Mouse (Mus musculus) kidney, postnatal 0 days (tissue): Measurements from ENCODE around the gene Pou2f1. TPM values are rescaled to one million over a fixed set of nuclear protein-coding genes. Genes with fewer than 3 reads are reported as not detected.

Experiments
- ATAC-seq: fragments of 200-750 bp; cut with Nextera tagmentation; replicated peaks from 2 replicates; pipeline ENCODE4 v1.8.0; 2017; ENCODE audit warnings: low read depth, moderate number of reproducible peaks, moderate TSS enrichment, moderate library complexity; ENCODE audit not compliant: low FRiP score
- DNase-seq: peaks from one replicate; pipeline ENCODE4 v3.0.0-alpha.2; 2016; ENCODE audit warnings: low spot score
- H3K27ac ChIP-seq: fragments of 300-500 bp; sonication (generic); 2 replicates; pipeline ENCODE4 v1.5.1; 2014; ENCODE audit warnings: mild to moderate bottlenecking
- H3K27me3 ChIP-seq: fragments of 300-500 bp; sonication (generic); 2 replicates; pipeline ENCODE4 v1.6.1; 2014; ENCODE audit warnings: low read length, mixed read lengths; ENCODE audit not compliant: insufficient read depth
- H3K36me3 ChIP-seq: fragments of 300-500 bp; sonication (generic); 2 replicates; pipeline ENCODE4 v1.6.1; 2014; ENCODE audit warnings: low read length, mixed read lengths; ENCODE audit not compliant: insufficient read depth
- H3K4me1 ChIP-seq: fragments of 300-500 bp; sonication (generic); replicated peaks from 2 replicates; pipeline ENCODE4 v1.6.1; 2014; ENCODE audit warnings: antibody characterized with exemption, low read length, mixed read lengths; ENCODE audit not compliant: insufficient read depth
- H3K4me2 ChIP-seq: fragments of 300-500 bp; sonication (generic); 2 replicates; pipeline ENCODE4 v1.6.1; 2014; ENCODE audit warnings: mild to moderate bottlenecking, low read length, moderate library complexity, mixed read lengths
- H3K4me3 ChIP-seq: fragments of 300-500 bp; sonication (generic); replicated peaks from 2 replicates; pipeline ENCODE4 v1.5.1; 2014; ENCODE audit warnings: low read depth, low read length
- H3K9ac ChIP-seq: fragments of 300-500 bp; sonication (generic); 2 replicates; pipeline ENCODE4 v1.6.1; 2014; ENCODE audit warnings: low read depth, low read length
- H3K9me3 ChIP-seq: fragments of 300-500 bp; sonication (generic); replicated peaks from 2 replicates; pipeline ENCODE4 v1.6.1; 2016; ENCODE audit warnings: low read length, inconsistent platforms, mixed read lengths
- CTCF ChIP-seq: IDR thresholded peaks from 2 replicates; pipeline ENCODE4 v1.5.1; 2016; ENCODE audit warnings: antibody characterized with exemption, low read depth, mild to moderate bottlenecking, moderate library complexity
- WGBS: fragments of 180-500 bp; shearing (Covaris S2); extraction: QIAGEN DNeasy Blood & Tissue Kit; methylation state at CpG from one replicate; pipeline ENCODE4 v1.1.7; 2014; 5-methylcytosine and 5-hydroxymethylcytosine counted together
- polyA plus RNA-seq: library from polyadenylated mRNA; unstranded; fragments of >200 nt; fragmentation: Nextera tagmentation; extraction: Ambion mirVana; gene quantifications from 2 replicates; pipeline ENCODE4 v1.2.1, GENCODE M21; 2015

The Pou2f1 gene
- polyA plus RNA-seq, 1 experiment from 2014 or later = 11.6 TPM

DNA sequence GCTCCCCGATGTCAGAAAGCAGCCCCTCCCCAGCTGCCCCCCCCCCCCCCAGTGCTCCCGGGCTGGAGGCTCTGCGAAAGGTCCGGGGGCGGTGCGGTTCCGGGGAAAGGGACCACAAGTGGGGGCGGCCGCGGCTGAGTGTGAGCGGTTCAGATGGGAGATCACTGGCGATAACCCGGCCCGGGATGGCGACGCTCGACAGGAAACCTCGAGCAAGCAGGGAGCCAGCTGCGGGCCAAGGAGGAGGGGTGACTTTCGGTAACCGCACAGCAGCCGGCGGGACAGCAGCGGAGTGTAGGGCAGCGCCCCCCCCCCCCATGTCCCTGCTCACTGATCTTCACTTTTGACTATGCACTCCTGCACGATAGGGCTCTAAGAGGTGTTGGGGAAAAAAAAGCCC lies 157.5 kb downstream of the Pou2f1 start:
- peak; percentile 6; the same call in 1 of the 2 replicates for ATAC-seq
- Histone ChIP-seq H3K9me3 (no peaks in the 10 kb centered on the region), H3K4me2 (peak overlapping the region; percentile 100), H3K36me3 (no peaks in the 10 kb centered on the region), H3K27me3 (no peaks in the 10 kb centered on the region), H3K4me3 (peak overlapping the region; percentile 59), H3K9ac (peak overlapping the region; percentile 23), H3K27ac (no peak overlapping the region), H3K4me1 (0 out of 2 replicates have a peak, but pooled peaks cover 7% of the 10 kb centered on the region)
- under 1% methylated on average over 26 of the region's 26 CpGs for WGBS
- no peak for TF ChIP-seq CTCF
- DNase-seq = peak; percentile 40

DNA sequence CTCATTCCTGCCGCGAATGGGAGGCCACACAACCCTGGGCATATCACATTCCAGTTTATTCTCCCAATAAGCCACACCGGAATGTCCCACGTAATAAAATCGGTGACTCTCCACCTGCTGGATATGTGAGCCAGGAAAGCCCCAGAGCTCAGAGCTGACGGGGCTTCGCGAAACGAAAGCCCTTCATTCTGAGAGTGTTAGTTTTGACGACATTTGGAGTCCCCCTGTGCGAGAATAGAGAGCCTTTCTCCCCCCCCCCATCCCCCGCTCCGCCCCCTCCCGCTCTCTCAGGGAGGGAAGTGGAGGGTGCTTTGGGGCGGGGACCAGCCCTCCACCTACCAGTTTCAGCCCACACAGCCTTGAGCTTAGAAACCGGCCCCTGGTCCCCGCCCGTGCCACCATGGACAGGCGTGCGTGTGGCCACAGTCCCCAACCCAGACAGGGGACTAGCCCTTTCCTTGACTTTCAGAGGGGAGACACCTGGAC lies 158.0 kb downstream of the Pou2f1 start:
- H3K27me3 ChIP-seq = no peaks in the 10 kb centered on the region
- H3K9ac ChIP-seq = peak overlapping the region; percentile 23
- H3K4me2 ChIP-seq = peak overlapping the region; percentile 100
- DNase-seq = peak; percentile 29
- no peak overlapping the region for H3K27ac ChIP-seq
- no peaks in the 10 kb centered on the region for H3K36me3 ChIP-seq
- WGBS = 2% methylated on average over 18 of the region's 20 CpGs
- peak overlapping the region; percentile 59 for H3K4me3 ChIP-seq
- H3K9me3 ChIP-seq = no peaks in the 10 kb centered on the region
- H3K4me1 ChIP-seq = 0 out of 2 replicates have a peak, but pooled peaks cover 7% of the 10 kb centered on the region
- TF ChIP-seq CTCF = no peak
- peak; percentile 57; the same call in 1 of the 2 replicates for ATAC-seq

DNA sequence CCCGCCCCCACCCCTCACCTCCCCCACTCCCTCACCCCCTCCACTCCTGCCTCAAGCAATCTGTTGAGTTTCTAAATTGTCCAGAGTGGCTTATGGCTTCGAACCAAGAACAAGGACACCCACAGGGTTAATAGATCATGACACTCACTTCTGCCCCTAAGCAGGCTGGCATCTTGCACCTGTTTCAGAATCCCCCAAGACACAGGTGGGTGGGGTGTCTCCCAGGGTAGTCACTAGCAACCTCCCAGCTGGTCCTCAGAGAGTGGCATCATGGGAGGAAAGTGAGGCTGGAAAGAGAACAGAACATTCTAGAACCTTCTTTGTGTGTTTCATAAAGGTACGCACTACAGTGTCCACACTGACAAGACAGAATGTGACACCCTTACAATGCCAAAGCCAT lies 158.9 kb downstream of the Pou2f1 start:
- Histone ChIP-seq H3K9ac (no peak overlapping the region), H3K27me3 (no peaks in the 10 kb centered on the region), H3K36me3 (no peaks in the 10 kb centered on the region), H3K4me2 (no peak overlapping the region), H3K27ac (no peak overlapping the region), H3K4me1 (0 out of 2 replicates have a peak, but pooled peaks cover 7% of the 10 kb centered on the region), H3K4me3 (no peak overlapping the region), H3K9me3 (no peaks in the 10 kb centered on the region)
- 62% methylated on average over 3 of the region's 3 CpGs for WGBS
- DNase-seq (no peak), ATAC-seq (no peak)
- no peak for TF ChIP-seq CTCF

- Histone ChIP-seq H3K4me3 (no peak overlapping the region), H3K36me3 (no peaks in the 10 kb centered on the region), H3K27me3 (no peaks in the 10 kb centered on the region), H3K9ac (no peak overlapping the region), H3K4me1 (peaks cover 10% of the 10 kb centered on the region; the same call in 1 of the 2 replicates), H3K4me2 (no peak overlapping the region), H3K9me3 (no peaks in the 10 kb centered on the region), H3K27ac (no peak overlapping the region)
- ATAC-seq = no peak
- no peak for DNase-seq
- TF ChIP-seq CTCF = no peak
- WGBS = 73% methylated on average over 7 of the region's 7 CpGs
Observed at GRCm38 (mm10) chr1:165842170-165842569, 160.3 kb downstream of the Pou2f1 start.

DNA sequence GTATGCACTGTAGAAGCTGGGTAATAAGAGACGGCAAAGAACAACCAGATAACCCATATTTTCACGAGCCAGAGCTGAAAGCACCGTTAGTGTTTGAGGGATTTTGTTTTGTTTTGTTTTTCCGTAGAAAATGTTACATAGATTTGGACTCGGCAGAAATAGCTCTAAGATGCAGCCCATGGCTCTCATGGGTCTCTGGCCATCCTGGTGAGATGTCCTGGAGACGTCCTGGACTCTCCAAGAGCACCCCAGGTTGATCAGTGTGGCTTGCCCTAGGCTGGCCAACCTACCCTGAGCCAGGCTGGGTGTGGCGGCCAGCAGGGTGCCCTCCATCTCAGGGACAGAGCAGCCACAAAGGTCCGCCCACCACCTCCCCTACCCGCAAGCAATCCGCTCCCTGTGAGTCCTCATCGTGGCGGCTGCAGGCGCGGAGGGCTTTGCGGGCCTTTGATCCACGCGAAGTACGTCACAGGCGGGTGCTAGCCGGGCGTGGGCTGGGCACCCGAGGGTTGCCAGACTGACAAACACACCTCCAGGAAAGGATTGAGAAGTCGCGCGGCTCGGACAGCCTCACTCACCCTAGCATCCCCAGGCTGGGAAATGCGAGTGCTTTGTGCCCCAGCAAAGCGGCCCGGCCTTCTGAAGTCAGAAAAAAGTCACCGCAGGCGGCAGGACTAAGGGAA lies 161.8 kb downstream of the Pou2f1 start:
- H3K36me3 ChIP-seq = no peaks in the 10 kb centered on the region
- H3K4me3 ChIP-seq = peak overlapping the region; percentile 30
- H3K9me3 ChIP-seq = no peaks in the 10 kb centered on the region
- DNase-seq (no peak), ATAC-seq (no peak; the same call in 1 of the 2 replicates)
- H3K4me1 ChIP-seq = peaks cover 19% of the 10 kb centered on the region; the same call in 1 of the 2 replicates
- no peak overlapping the region for H3K9ac ChIP-seq
- H3K27ac ChIP-seq = no peak overlapping the region
- peak overlapping the region; percentile 57 for H3K4me2 ChIP-seq
- 22% methylated on average over 31 of the region's 31 CpGs for WGBS
- TF ChIP-seq CTCF = no peak
- H3K27me3 ChIP-seq = no peaks in the 10 kb centered on the region

GRCm38 (mm10) chr1:165839201-165839600 lies 163.3 kb downstream of the Pou2f1 start:
- Histone ChIP-seq H3K27ac (no peak overlapping the region), H3K27me3 (no peaks in the 10 kb centered on the region), H3K9ac (no peak overlapping the region), H3K9me3 (no peaks in the 10 kb centered on the region), H3K4me3 (no peak overlapping the region), H3K36me3 (no peaks in the 10 kb centered on the region), H3K4me2 (no peak overlapping the region), H3K4me1 (peaks cover 13% of the 10 kb centered on the region; the same call in 1 of the 2 replicates)
- DNase-seq (no peak), ATAC-seq (no peak)
- WGBS = 69% methylated on average over 4 of the region's 4 CpGs
- no peak for TF ChIP-seq CTCF
